Mouse (Mus musculus) forebrain, embryonic 16.5 days (tissue): ENCODE measurements around the gene Prpsap2. TPM values are rescaled to one million over a fixed set of nuclear protein-coding genes. Genes with fewer than 3 reads are reported as not detected.

Source experiments
- ATAC-seq: fragments of 200-750 bp; cut with Nextera tagmentation; 2 replicates; pipeline ENCODE4 v1.8.0; 2017; ENCODE audit warnings: mild to moderate bottlenecking, moderate library complexity
- H3K27ac ChIP-seq: fragments of 300-500 bp; sonication (generic); 2 replicates; pipeline ENCODE4 v1.5.1; 2014; ENCODE audit warnings: low read length, control low read depth
- H3K27me3 ChIP-seq: fragments of 300-500 bp; sonication (generic); replicated peaks from 2 replicates; pipeline ENCODE4 v1.6.1; 2014; ENCODE audit warnings: low read length; ENCODE audit not compliant: control insufficient read depth, insufficient read depth
- H3K36me3 ChIP-seq: fragments of 300-500 bp; sonication (generic); 2 replicates; pipeline ENCODE4 v1.6.1; 2014; ENCODE audit not compliant: control insufficient read depth, insufficient read depth
- H3K4me1 ChIP-seq: fragments of 300-500 bp; sonication (generic); replicated peaks from 2 replicates; pipeline ENCODE4 v1.6.1; 2014; ENCODE audit warnings: low read length; ENCODE audit not compliant: control insufficient read depth, insufficient read depth
- H3K4me2 ChIP-seq: fragments of 300-500 bp; sonication (generic); 2 replicates; pipeline ENCODE4 v1.6.1; 2014; ENCODE audit warnings: mild to moderate bottlenecking, low read length, control low read depth
- H3K4me3 ChIP-seq: fragments of 300-500 bp; sonication (generic); replicated peaks from 2 replicates; pipeline ENCODE4 v1.5.1; 2014; ENCODE audit warnings: mild to moderate bottlenecking, low read length, control low read depth
- H3K9ac ChIP-seq: fragments of 300-500 bp; sonication (generic); replicated peaks from 2 replicates; pipeline ENCODE4 v1.6.1; 2014; ENCODE audit warnings: low read depth, low read length, control low read depth
- H3K9me3 ChIP-seq: fragments of 300-500 bp; sonication (generic); 2 replicates; pipeline ENCODE4 v1.6.1; 2016; ENCODE audit warnings: low read length; ENCODE audit not compliant: control insufficient read depth
- WGBS: fragments of 180-500 bp; shearing (Covaris S2); extraction: QIAGEN DNeasy Blood & Tissue Kit; methylation state at CpG from one replicate; pipeline ENCODE4 v1.1.7; 2014; 5-methylcytosine and 5-hydroxymethylcytosine counted together
- polyA plus RNA-seq: library from polyadenylated mRNA; unstranded; fragments of >200 nt; fragmentation: Nextera tagmentation; extraction: Ambion mirVana; gene quantifications from 2 replicates; pipeline ENCODE4 v1.2.1, GENCODE M21; 2015

Prpsap2 gene
- polyA plus RNA-seq, 1 experiment from 2014 or later: 59.3 TPM

DNA sequence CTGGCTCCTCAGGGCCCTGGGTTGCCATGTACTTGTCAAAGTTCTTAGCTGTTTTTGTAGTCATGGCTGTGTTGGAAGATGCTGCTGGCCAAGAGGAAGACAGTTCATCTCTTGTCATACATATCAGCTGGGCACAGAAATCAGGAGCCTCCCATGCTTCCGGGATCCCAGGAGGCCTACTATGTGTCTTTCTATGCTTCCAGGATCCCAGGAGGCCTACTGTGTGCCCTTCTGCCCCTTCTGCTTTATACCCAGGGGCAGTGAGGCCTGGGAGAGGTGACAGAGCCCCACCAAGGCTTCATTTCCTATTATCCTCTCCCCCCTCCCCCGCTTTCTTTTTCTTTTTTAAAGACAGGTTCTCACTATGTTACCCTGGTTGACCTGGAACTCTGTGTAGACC lies 56.3 kb downstream of the Prpsap2 start:
- H3K9ac ChIP-seq: no peak overlapping the region
- no peaks in the 10 kb centered on the region for H3K9me3 ChIP-seq
- H3K36me3 ChIP-seq: no peaks in the 10 kb centered on the region
- H3K27ac ChIP-seq: no peak overlapping the region
- H3K4me2 ChIP-seq: no peak overlapping the region
- 71% methylated on average over 2 of the region's 2 CpGs for WGBS
- no peaks in the 10 kb centered on the region for H3K4me1 ChIP-seq
- H3K27me3 ChIP-seq: no peaks in the 10 kb centered on the region
- H3K4me3 ChIP-seq: no peak overlapping the region
- ATAC-seq: no peak

GRCm38 (mm10) chr11:61702494-61702893 lies 59.4 kb downstream of the Prpsap2 start:
- Histone ChIP-seq H3K9ac (no peak overlapping the region), H3K4me1 (peaks cover 4% of the 10 kb centered on the region), H3K4me2 (no peak overlapping the region), H3K27me3 (no peaks in the 10 kb centered on the region), H3K9me3 (no peaks in the 10 kb centered on the region), H3K4me3 (no peak overlapping the region), H3K27ac (no peak overlapping the region), H3K36me3 (no peaks in the 10 kb centered on the region)
- 94% methylated on average over 5 of the region's 5 CpGs for WGBS
- ATAC-seq: no peak

DNA sequence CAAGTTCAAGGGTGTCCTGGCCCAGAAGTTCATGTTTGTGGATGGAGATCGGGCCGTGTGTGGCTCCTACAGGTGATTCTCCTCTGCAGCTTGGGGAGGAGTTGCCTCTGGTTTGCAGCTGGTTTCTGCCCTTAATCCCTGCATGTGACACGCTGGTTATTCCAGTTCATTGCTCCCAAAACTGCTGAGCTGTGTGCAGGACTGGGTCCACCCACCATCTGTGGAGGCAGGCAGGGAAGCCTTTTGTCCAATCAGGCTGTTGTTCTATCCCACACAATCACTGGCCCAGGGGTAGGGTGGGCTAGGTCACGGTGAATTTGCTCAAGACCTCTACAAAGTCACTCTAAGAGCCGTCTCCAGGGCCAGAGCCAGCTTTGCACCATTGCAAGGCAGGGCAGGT lies 60.2 kb downstream of the Prpsap2 start:
- WGBS: 46% methylated on average over 5 of the region's 5 CpGs
- H3K4me2 ChIP-seq: no peak overlapping the region
- H3K36me3 ChIP-seq: no peaks in the 10 kb centered on the region
- ATAC-seq: no peak
- H3K4me1 ChIP-seq: peaks cover 4% of the 10 kb centered on the region
- H3K27ac ChIP-seq: no peak overlapping the region
- H3K9ac ChIP-seq: no peak overlapping the region
- no peaks in the 10 kb centered on the region for H3K9me3 ChIP-seq
- H3K4me3 ChIP-seq: no peak overlapping the region
- no peaks in the 10 kb centered on the region for H3K27me3 ChIP-seq

DNA sequence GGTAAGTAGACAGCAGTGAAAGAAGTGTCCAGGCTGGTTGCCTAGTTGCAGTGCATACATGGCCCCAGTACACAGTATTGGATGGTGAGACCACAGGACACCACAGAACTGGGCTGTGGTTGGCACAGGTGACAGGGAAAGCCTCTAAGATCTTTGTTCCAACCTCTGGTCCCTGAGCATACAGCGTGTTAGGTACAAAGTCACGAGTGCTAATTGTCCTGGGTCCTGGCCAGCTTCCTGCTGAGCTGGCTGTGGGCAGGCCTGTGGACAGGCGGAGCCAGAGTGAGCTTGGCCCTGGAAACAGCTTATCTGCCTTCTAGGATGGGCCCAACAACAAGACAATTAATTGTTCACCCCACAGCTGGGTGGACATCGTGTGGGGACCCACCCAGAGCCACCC lies 62.0 kb downstream of the Prpsap2 start:
- Histone ChIP-seq H3K36me3 (no peaks in the 10 kb centered on the region), H3K4me3 (no peak overlapping the region), H3K27ac (no peak overlapping the region), H3K9me3 (no peaks in the 10 kb centered on the region), H3K27me3 (no peaks in the 10 kb centered on the region), H3K9ac (no peak overlapping the region), H3K4me1 (peaks cover 4% of the 10 kb centered on the region), H3K4me2 (no peak overlapping the region)
- no peak for ATAC-seq
- WGBS: 41% methylated on average over 4 of the region's 4 CpGs

- no peak for ATAC-seq
- Histone ChIP-seq H3K36me3 (no peaks in the 10 kb centered on the region), H3K9ac (no peak overlapping the region), H3K4me1 (peaks cover 4% of the 10 kb centered on the region), H3K9me3 (no peaks in the 10 kb centered on the region), H3K4me3 (no peak overlapping the region), H3K4me2 (no peak overlapping the region), H3K27me3 (no peaks in the 10 kb centered on the region), H3K27ac (no peak overlapping the region)
- WGBS: 82% methylated on average over 5 of the region's 5 CpGs
Measured at GRCm38 (mm10) chr11:61699460-61699859, 62.4 kb downstream of the Prpsap2 start.

GRCm38 (mm10) chr11:61698852-61699251 lies 63.0 kb downstream of the Prpsap2 start:
- Histone ChIP-seq H3K9ac (no peak overlapping the region), H3K27me3 (no peaks in the 10 kb centered on the region), H3K4me2 (no peak overlapping the region), H3K9me3 (no peaks in the 10 kb centered on the region), H3K4me3 (no peak overlapping the region), H3K36me3 (no peaks in the 10 kb centered on the region), H3K27ac (no peak overlapping the region), H3K4me1 (peaks cover 4% of the 10 kb centered on the region)
- no peak for ATAC-seq

DNA sequence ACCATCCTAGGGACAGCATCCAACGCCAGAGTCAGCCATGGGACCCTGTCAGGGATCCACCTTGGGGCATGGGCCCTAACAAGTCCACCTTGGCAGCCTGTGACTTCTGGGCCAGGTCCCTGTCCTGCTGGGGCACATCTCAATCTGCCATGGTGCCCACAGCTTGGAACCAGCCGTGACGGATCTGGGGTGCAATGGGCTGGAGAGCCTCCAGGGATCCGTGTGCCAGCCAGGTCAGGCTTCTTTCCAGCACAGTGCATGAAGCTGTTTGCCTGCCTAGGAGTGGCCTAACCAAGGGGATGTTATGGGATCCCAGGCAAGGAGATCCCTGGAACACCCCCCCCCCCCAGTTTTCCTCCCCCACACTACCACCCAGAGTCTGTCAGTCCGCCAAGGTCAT lies 68.9 kb downstream of the Prpsap2 start:
- no peak overlapping the region for H3K4me3 ChIP-seq
- H3K9me3 ChIP-seq: no peaks in the 10 kb centered on the region
- H3K4me2 ChIP-seq: no peak overlapping the region
- no peak overlapping the region for H3K27ac ChIP-seq
- no peaks in the 10 kb centered on the region for H3K4me1 ChIP-seq
- H3K27me3 ChIP-seq: no peaks in the 10 kb centered on the region
- WGBS: 88% methylated on average over 5 of the region's 5 CpGs
- H3K36me3 ChIP-seq: no peaks in the 10 kb centered on the region
- ATAC-seq: no peak
- no peak overlapping the region for H3K9ac ChIP-seq

DNA sequence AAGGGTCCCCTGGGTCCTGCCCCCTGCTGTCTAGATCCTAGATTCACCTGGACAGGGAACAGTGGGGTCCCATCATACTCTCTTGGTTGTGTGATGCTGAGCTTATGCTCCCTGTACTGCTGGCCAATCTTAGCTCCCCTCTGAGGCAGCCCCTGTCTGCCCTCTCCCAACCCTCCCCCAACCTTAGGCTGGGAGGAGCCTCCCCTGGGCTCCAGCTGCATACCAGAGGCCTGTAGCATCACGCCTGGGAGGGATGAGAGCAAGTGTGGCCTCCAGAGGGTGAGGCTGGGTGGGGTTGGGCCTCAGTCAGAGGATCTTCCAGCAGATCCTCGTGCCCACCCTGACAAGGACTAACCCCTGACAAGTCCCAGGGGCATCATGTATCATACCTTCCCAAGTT lies 74.3 kb downstream of the Prpsap2 start:
- no peak overlapping the region for H3K27ac ChIP-seq
- no peak overlapping the region for H3K9ac ChIP-seq
- no peak for ATAC-seq
- 64% methylated on average over 2 of the region's 2 CpGs for WGBS
- H3K4me1 ChIP-seq: peaks cover 10% of the 10 kb centered on the region
- H3K9me3 ChIP-seq: no peaks in the 10 kb centered on the region
- H3K36me3 ChIP-seq: no peaks in the 10 kb centered on the region
- H3K4me3 ChIP-seq: no peak overlapping the region
- peaks cover 24% of the 10 kb centered on the region for H3K27me3 ChIP-seq
- no peak overlapping the region for H3K4me2 ChIP-seq

DNA sequence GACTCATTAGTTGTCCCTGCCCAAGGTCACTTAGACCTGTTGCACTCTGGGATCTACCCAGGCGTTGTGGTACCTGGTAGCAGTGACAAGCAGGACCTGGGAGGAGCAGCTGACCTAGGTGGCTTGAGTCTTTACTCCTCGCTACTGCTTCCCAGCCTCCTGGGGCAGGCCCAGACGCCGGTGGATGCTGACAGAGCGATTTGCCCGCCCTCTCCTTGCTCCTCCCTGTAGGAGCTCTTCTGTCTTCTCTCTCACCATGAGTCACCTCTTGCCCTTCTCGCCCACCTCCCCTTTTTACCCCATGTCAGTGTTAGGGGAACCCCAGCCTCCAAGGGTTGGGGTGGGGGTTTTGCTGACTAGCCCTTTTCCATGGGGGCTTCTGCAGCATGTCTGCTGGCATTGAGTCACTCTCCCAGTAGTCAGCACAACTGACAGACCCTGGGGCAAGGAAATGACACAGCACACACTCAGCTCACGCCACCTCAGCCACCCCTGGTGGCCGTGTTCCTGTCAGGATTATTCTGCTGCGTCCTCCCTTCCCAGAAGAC lies 74.9 kb downstream of the Prpsap2 start:
- H3K4me2 ChIP-seq: no peak overlapping the region
- no peak overlapping the region for H3K9ac ChIP-seq
- H3K4me3 ChIP-seq: no peak overlapping the region
- H3K27ac ChIP-seq: no peak overlapping the region
- peaks cover 24% of the 10 kb centered on the region for H3K27me3 ChIP-seq
- ATAC-seq: no peak
- H3K9me3 ChIP-seq: no peaks in the 10 kb centered on the region
- peaks cover 10% of the 10 kb centered on the region for H3K4me1 ChIP-seq
- WGBS: 64% methylated on average over 10 of the region's 10 CpGs
- H3K36me3 ChIP-seq: no peaks in the 10 kb centered on the region

DNA sequence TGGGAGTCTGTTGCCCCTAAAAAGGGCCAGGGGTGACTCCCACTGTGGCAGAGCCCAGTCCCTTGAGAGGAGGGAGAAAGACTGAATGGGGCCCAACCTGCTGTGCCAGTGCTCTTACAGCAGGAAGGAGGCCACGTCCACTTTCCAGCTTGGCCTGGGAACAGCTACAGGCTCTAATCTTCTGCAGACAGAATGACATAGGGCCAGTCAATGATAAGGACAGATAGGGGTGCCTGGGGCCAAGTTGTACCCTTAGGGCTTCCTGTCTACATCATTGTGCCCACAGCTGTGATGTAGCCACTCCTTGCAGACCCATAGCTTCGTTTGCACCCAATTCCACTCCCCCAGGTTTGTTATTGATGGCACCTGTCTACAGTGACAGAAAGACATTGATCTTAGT lies 75.7 kb downstream of the Prpsap2 start:
- Histone ChIP-seq H3K27me3 (peaks cover 24% of the 10 kb centered on the region), H3K9me3 (no peaks in the 10 kb centered on the region), H3K9ac (no peak overlapping the region), H3K27ac (no peak overlapping the region), H3K4me3 (no peak overlapping the region), H3K4me2 (no peak overlapping the region), H3K4me1 (peaks cover 10% of the 10 kb centered on the region), H3K36me3 (no peaks in the 10 kb centered on the region)
- 68% methylated on average over 2 of the region's 2 CpGs for WGBS
- no peak for ATAC-seq
